Mouse (Mus musculus): ENCODE measurements around the gene Ephb4. TPM values are rescaled to one million over a fixed set of nuclear protein-coding genes. Genes with fewer than 3 reads are reported as not detected.

The Ephb4 gene
- total and polyA plus RNA-seq, 2 experiments from 2014 or later = 5.5 to 18.3 TPM

GRCm38 (mm10) chr5:137306439-137307005 is 43.4 kb upstream of the Ephb4 start:
- no peak for TF ChIP-seq CTCF (IDR thresholded peaks at IDR 0.05; ENCODE audit: low read depth)
- Histone ChIP-seq H3K9me3 (ENCODE audit: low read length) (no peaks in the 10 kb centered on the region), H3K4me3 (ENCODE audit: low read length) (peak overlapping the region; percentile 74), H3K4me1 (ENCODE audit: insufficient read depth, low read length) (peaks cover 24% of the 10 kb centered on the region), H3K36me3 (ENCODE audit: insufficient read depth, low read length) (peaks cover 35% of the 10 kb centered on the region), H3K27me3 (ENCODE audit: insufficient read depth, low read length) (no peaks in the 10 kb centered on the region), H3K4me2 (ENCODE audit: low read depth, low read length) (peak overlapping the region; percentile 60), H3K27ac (peak overlapping the region; percentile 97), H3K9ac (replicated peaks; ENCODE audit: low read length) (peak overlapping the region; percentile 92)
- 12% methylated on average over 12 of the region's 12 CpGs for WGBS
- DNase-seq (ENCODE audit: low spot score) (no peak), ATAC-seq (no peak)

- under 1% methylated on average over 55 of the region's 72 CpGs for WGBS
- Histone ChIP-seq H3K27me3 (ENCODE audit: insufficient read depth, low read length) (no peaks in the 10 kb centered on the region), H3K4me2 (ENCODE audit: low read depth, low read length) (peak within 1 kb of the TSS; percentile 60), H3K9ac (replicated peaks; ENCODE audit: low read length) (peak within 1 kb of the TSS; percentile 92), H3K4me1 (ENCODE audit: insufficient read depth, low read length) (peaks cover 24% of the 10 kb centered on the region), H3K4me3 (ENCODE audit: low read length) (peak within 1 kb of the TSS; percentile 74), H3K27ac (peak within 1 kb of the TSS; percentile 97), H3K9me3 (ENCODE audit: low read length) (no peaks in the 10 kb centered on the region), H3K36me3 (ENCODE audit: insufficient read depth, low read length) (peaks cover 27% of the 10 kb centered on the region)
- TF ChIP-seq CTCF (IDR thresholded peaks at IDR 0.05; ENCODE audit: low read depth) = no peak
- peak; percentile 98 for DNase-seq (ENCODE audit: low spot score)
- ATAC-seq = peak; percentile 93
Measured at GRCm38 (mm10) chr5:137307071-137307912, 42.6 kb upstream of the Ephb4 start, which contains the start of gene Srrt. Gene Srrt (minus strand): TSS chr5:137307674.

- no peak for ATAC-seq
- H3K9ac ChIP-seq (replicated peaks; ENCODE audit: low read length) = peak overlapping the region; percentile 92
Measured at GRCm38 (mm10) chr5:137308356-137308755, 41.6 kb upstream of the Ephb4 start.

GRCm38 (mm10) chr5:137313466-137314192 is 36.3 kb upstream of the Ephb4 start:
- 3% methylated on average over 22 of the region's 22 CpGs for WGBS
- no peaks in the 10 kb centered on the region for H3K4me1 ChIP-seq (ENCODE audit: insufficient read depth, low read length)
- H3K4me2 ChIP-seq (ENCODE audit: low read depth, low read length) = peak overlapping the region; percentile 63
- H3K9ac ChIP-seq (replicated peaks; ENCODE audit: low read length) = peak overlapping the region; percentile 49
- ATAC-seq = peak; percentile 60
- peaks cover 24% of the 10 kb centered on the region; the same call in 1 of the 2 replicates for H3K36me3 ChIP-seq (ENCODE audit: insufficient read depth, low read length)
- H3K27me3 ChIP-seq (ENCODE audit: insufficient read depth, low read length) = no peaks in the 10 kb centered on the region
- TF ChIP-seq CTCF (IDR thresholded peaks at IDR 0.05; ENCODE audit: low read depth) = no peak
- H3K9me3 ChIP-seq (ENCODE audit: low read length) = no peaks in the 10 kb centered on the region
- DNase-seq (ENCODE audit: low spot score) = no peak
- H3K4me3 ChIP-seq (ENCODE audit: low read length) = peak overlapping the region; percentile 33
- H3K27ac ChIP-seq = peak overlapping the region; percentile 55; the same call in 1 of the 2 replicates

More at GRCm38 (mm10) chr5:137308356-137308755, 41.6 kb upstream of the Ephb4 start:
- Histone ChIP-seq H3K27me3 (ENCODE audit: insufficient read depth, low read length) (no peaks in the 10 kb centered on the region), H3K4me3 (ENCODE audit: low read length) (peak overlapping the region; percentile 74), H3K36me3 (ENCODE audit: insufficient read depth, low read length) (peaks cover 17% of the 10 kb centered on the region; the same call in 1 of the 2 replicates), H3K9me3 (ENCODE audit: low read length) (no peaks in the 10 kb centered on the region), H3K4me2 (ENCODE audit: low read depth, low read length) (peak overlapping the region; percentile 60), H3K27ac (peak overlapping the region; percentile 97), H3K4me1 (ENCODE audit: insufficient read depth, low read length) (peaks cover 24% of the 10 kb centered on the region)
- 95% methylated on average over 4 of the region's 4 CpGs for WGBS
- DNase-seq (ENCODE audit: low spot score) = no peak
- 0 out of 2 replicates have a peak, but pooled peaks have one; percentile 34 for TF ChIP-seq CTCF (IDR thresholded peaks at IDR 0.05; ENCODE audit: low read depth)

GRCm38 (mm10) chr5:137314193-137315083 is 35.5 kb upstream of the Ephb4 start, which contains the start of gene Trip6:
Gene Trip6 (minus strand): TSS chr5:137314404.
- no peaks in the 10 kb centered on the region for H3K27me3 ChIP-seq (ENCODE audit: insufficient read depth, low read length)
- peak within 1 kb of the TSS; percentile 49 for H3K9ac ChIP-seq (replicated peaks; ENCODE audit: low read length)
- DNase-seq (ENCODE audit: low spot score) = peak; percentile 83
- ATAC-seq = peak; percentile 87
- WGBS = 18% methylated on average over 30 of the region's 30 CpGs
- H3K4me1 ChIP-seq (ENCODE audit: insufficient read depth, low read length) = no peaks in the 10 kb centered on the region
- no peaks in the 10 kb centered on the region for H3K9me3 ChIP-seq (ENCODE audit: low read length)
- H3K4me3 ChIP-seq (ENCODE audit: low read length) = peak within 1 kb of the TSS; percentile 33
- peaks cover 26% of the 10 kb centered on the region; the same call in 1 of the 2 replicates for H3K36me3 ChIP-seq (ENCODE audit: insufficient read depth, low read length)
- peak within 1 kb of the TSS; percentile 63 for H3K4me2 ChIP-seq (ENCODE audit: low read depth, low read length)
- H3K27ac ChIP-seq = peak within 1 kb of the TSS; percentile 55; the same call in 1 of the 2 replicates
- no peak; the same call in 1 of the 2 replicates for TF ChIP-seq CTCF (IDR thresholded peaks at IDR 0.05; ENCODE audit: low read depth)

All from hindbrain, postnatal 0 days (tissue).